ENCODE assay signal across 23 mouse cellular contexts in genomic region chr11:120676951-120677350, GRCm38 (mm10). TPM values are rescaled to one million over a fixed set of nuclear protein-coding genes. Genes with fewer than 3 reads are reported as not detected.
DNase-seq lines count a peak whose midpoint lies in the region; ATAC-seq and TF ChIP-seq lines count a peak whose summit lies in the region.
"Had no signal": no experiment of that assay in that cellular context is flagged by ENCODE, and none has a peak within 500 bp of the region (broad histone marks: within the 10 kb centered on the region; RNA-seq: fewer than 3 reads in every experiment).

No protein-coding gene starts in this region.

- H3K9me3 ChIP-seq in heart, embryonic 12.5 days (replicated peaks): no peaks in the 10 kb centered on the region
- no peaks in the 10 kb centered on the region for H3K9me3 ChIP-seq in liver, embryonic 12.5 days (replicated peaks)
- H3K9me3 ChIP-seq: embryonic facial prominence, embryonic 12.5 days; forebrain, embryonic 12.5 days; heart, embryonic 13.5 days had no signal

- H3K36me3 ChIP-seq in heart, embryonic 12.5 days: peaks cover 46% of the 10 kb centered on the region
- peaks cover 8% of the 10 kb centered on the region; the same call in 1 of the 2 replicates for H3K36me3 ChIP-seq in liver, adult 2 months (ENCODE audit: control insufficient read depth, insufficient read depth, low read length)
- H3K36me3 ChIP-seq in liver, embryonic 12.5 days: peaks cover 46% of the 10 kb centered on the region

- WGBS in heart, embryonic 12.5 days: 80% methylated on average over 4 of the region's 4 CpGs
- WGBS in liver, adult 2 months: 40% methylated on average over 4 of the region's 4 CpGs
- 77% methylated on average over 4 of the region's 4 CpGs for WGBS in liver, embryonic 12.5 days (ENCODE audit: insufficient replicate concordance)

- H3K27me3 ChIP-seq in heart, embryonic 12.5 days (replicated peaks): no peaks in the 10 kb centered on the region
- H3K27me3 ChIP-seq in liver, adult 2 months (ENCODE audit: control insufficient read depth, insufficient read depth, low read length): no peaks in the 10 kb centered on the region
- H3K27me3 ChIP-seq in liver, embryonic 12.5 days (replicated peaks): no peaks in the 10 kb centered on the region
- H3K27me3 ChIP-seq: CH12.LX; embryonic facial prominence, embryonic 12.5 days; forebrain, embryonic 12.5 days; heart, embryonic 13.5 days; Patski had no signal

- H3K4me1 ChIP-seq in heart, embryonic 12.5 days (replicated peaks): peaks cover 16% of the 10 kb centered on the region
- H3K4me1 ChIP-seq in liver, adult 2 months (ENCODE audit: control insufficient read depth, insufficient read depth, low read length): peaks cover 52% of the 10 kb centered on the region
- H3K4me1 ChIP-seq in liver, embryonic 12.5 days: peaks cover 41% of the 10 kb centered on the region

- H3K4me3 ChIP-seq in heart, embryonic 12.5 days: no peak overlapping the region
- H3K4me3 ChIP-seq in liver, adult 2 months (ENCODE audit: insufficient read depth, low read depth, low read length): no peak overlapping the region
- no peak overlapping the region for H3K4me3 ChIP-seq in liver, embryonic 12.5 days
- H3K4me3 ChIP-seq: embryonic facial prominence, embryonic 12.5 days; forebrain, embryonic 12.5 days; gastrocnemius, adult 2 months; heart, embryonic 13.5 days had no signal

- no peak for ATAC-seq in heart, embryonic 12.5 days (ENCODE audit: insufficient number of reproducible peaks, low FRiP score)
- ATAC-seq in liver, embryonic 12.5 days: no peak
- ATAC-seq in frontal cortex, adult (ENCODE audit: low TSS enrichment): no peak
- ATAC-seq: activated CD4-positive, CD25-positive, alpha-beta regulatory T cell, adult 4 months; forebrain, postnatal 0 days; intestine, embryonic 16.5 days; Patski had no signal

- no peak overlapping the region for H3K27ac ChIP-seq in heart, embryonic 12.5 days (ENCODE audit: poor library complexity, severe bottlenecking)
- H3K27ac ChIP-seq in liver, adult 2 months (replicated peaks; ENCODE audit: insufficient read depth, low read depth, low read length): peak overlapping the region; percentile 73
- no peak overlapping the region for H3K27ac ChIP-seq in liver, embryonic 12.5 days
- H3K27ac ChIP-seq: embryonic facial prominence, embryonic 12.5 days; forebrain, embryonic 12.5 days; gastrocnemius, adult 2 months; heart, embryonic 13.5 days; hindbrain, embryonic 14.5 days had no signal

- no peak for TF ChIP-seq POLR2A in liver, adult 2 months (IDR thresholded peaks at IDR 0.05; ENCODE audit: extremely low read depth, insufficient read depth, low read length)

- TF ChIP-seq CTCF in liver, adult 2 months (IDR thresholded peaks at IDR 0.05; ENCODE audit: low read depth, low read length): no peak

- no peak overlapping the region for H3K4me2 ChIP-seq in heart, embryonic 12.5 days
- H3K4me2 ChIP-seq in liver, embryonic 12.5 days: no peak overlapping the region
- H3K4me2 ChIP-seq: embryonic facial prominence, embryonic 12.5 days; forebrain, embryonic 12.5 days; heart, embryonic 13.5 days; hindbrain, embryonic 14.5 days had no signal

- H3K79me2 ChIP-seq in liver, adult 2 months (ENCODE audit: control insufficient read depth, insufficient read depth, low read length): peaks cover 17% of the 10 kb centered on the region; the same call in 1 of the 2 replicates

- 0 out of 2 replicates have a peak overlapping the region, but pooled peaks have one; percentile 33 for H3K9ac ChIP-seq in heart, embryonic 12.5 days
- peak overlapping the region; percentile 38; the same call in 1 of the 2 replicates for H3K9ac ChIP-seq in liver, adult 2 months (ENCODE audit: low read depth, low read length)
- no peak overlapping the region for H3K9ac ChIP-seq in liver, embryonic 12.5 days
- H3K9ac ChIP-seq: embryonic facial prominence, embryonic 12.5 days; forebrain, embryonic 12.5 days; forebrain, postnatal 0 days; hindbrain, embryonic 14.5 days had no signal

- peak; percentile 66 for DNase-seq in adrenal gland, adult 2 months
- no peak for DNase-seq in adrenal gland, postnatal 10 days
- no peak for DNase-seq in heart, postnatal 4 days
- peak; percentile 93 for DNase-seq in liver, adult 2 months (ENCODE audit: extremely low read depth, low read depth, low spot score)
- DNase-seq: cerebellum, adult 11-12 months; cerebellum, adult 9-10 months; cerebellum, postnatal 25 days; forebrain, postnatal 0 days; gastrocnemius, adult 2 months; gastrocnemius, postnatal 25 days; heart, postnatal 36 days had no signal

RNA-seq across cellular contexts. Expression of gene Aspscr1, which starts 4.2 kb away (rescaled TPM):
- 10 to 100 TPM; 74.9 to 84.1 TPM for total RNA-seq in adrenal gland, adult 2 months (2021)
- 124 and 125 TPM in 2 replicates for polyA plus RNA-seq in adrenal gland, adult 2 months (2012; rRNA removed)
- total RNA-seq in adrenal gland, postnatal 10 days (2021): 10 to 100 TPM; 67.9 to 81.5 TPM
- polyA plus RNA-seq in heart, embryonic 12.5 days (2016; fragmentation: Nextera tagmentation; extraction: Ambion mirVana): 103 and 114 TPM in 2 replicates
- 10 to 100 TPM; 62.7 to 64.0 TPM for total RNA-seq in heart, postnatal 4 days (2021)
- total RNA-seq in liver, adult 2 months (2014; rRNA removed): 49.3 and 56.6 TPM in 2 replicates
- polyA plus RNA-seq in liver, adult 2 months (2012; rRNA removed): 131 and 142 TPM in 2 replicates
- polyA plus RNA-seq in liver, embryonic 12.5 days (2016; fragmentation: Nextera tagmentation; extraction: Ambion mirVana): 65.1 and 65.2 TPM in 2 replicates

RNA-seq across cellular contexts. Expression of gene Notum, which starts 16.0 kb away (rescaled TPM):
- 1 to 10 TPM; 2.8 to 8.1 TPM for total RNA-seq in adrenal gland, adult 2 months (2021)
- 7.4 and 9.3 TPM in 2 replicates for polyA plus RNA-seq in adrenal gland, adult 2 months (2012; rRNA removed)
- total RNA-seq in adrenal gland, postnatal 10 days (2021): 10 to 100 TPM; 12.4 to 13.3 TPM
- 4.7 and 5.2 TPM in 2 replicates for polyA plus RNA-seq in heart, embryonic 12.5 days (2016; fragmentation: Nextera tagmentation; extraction: Ambion mirVana)
- total RNA-seq in heart, postnatal 4 days (2021): under 1 TPM; 0.16 to 0.26 TPM
- 29.8 and 34.9 TPM in 2 replicates for total RNA-seq in liver, adult 2 months (2014; rRNA removed)
- 56.0 and 61.6 TPM in 2 replicates for polyA plus RNA-seq in liver, adult 2 months (2012; rRNA removed)
- 0.31 and 0.38 TPM in 2 replicates for polyA plus RNA-seq in liver, embryonic 12.5 days (2016; fragmentation: Nextera tagmentation; extraction: Ambion mirVana)
- total RNA-seq: CH12.LX; gastrocnemius, adult 2 months; granulocyte monocyte progenitor cell, adult 5-6 weeks; heart, postnatal 36 days had no signal
- polyA plus RNA-seq: activated CD4-positive, CD25-positive, alpha-beta regulatory T cell, adult 4 months had no signal

RNA-seq across cellular contexts. Expression of gene Myadml2, which starts 29.0 kb away (rescaled TPM):
- total RNA-seq in adrenal gland, adult 2 months (2021): 1 to 10 TPM in 1 of 2 experiments, not detected in 1; 1.0 TPM
- 0.11 and 0.59 TPM in 2 replicates for polyA plus RNA-seq in adrenal gland, adult 2 months (2012; rRNA removed)
- total RNA-seq in adrenal gland, postnatal 10 days (2021): 1 to 10 TPM; 3.2 to 7.6 TPM
- polyA plus RNA-seq in heart, embryonic 12.5 days (2016; fragmentation: Nextera tagmentation; extraction: Ambion mirVana): 9.8 and 10.9 TPM in 2 replicates
- 10 to 100 TPM; 26.3 to 28.1 TPM for total RNA-seq in heart, postnatal 4 days (2021)
- not detected in 2 replicates for total RNA-seq in liver, adult 2 months (2014; rRNA removed)
- not detected in 2 replicates for polyA plus RNA-seq in liver, adult 2 months (2012; rRNA removed)
- polyA plus RNA-seq in liver, embryonic 12.5 days (2016; fragmentation: Nextera tagmentation; extraction: Ambion mirVana): 0.23 and 0.47 TPM in 2 replicates
- polyA plus RNA-seq: activated CD4-positive, CD25-positive, alpha-beta regulatory T cell, adult 4 months; embryonic facial prominence, embryonic 12.5 days; forebrain, embryonic 12.5 days; intestine, embryonic 16.5 days; Patski had no signal

RNA-seq across cellular contexts. Expression of gene Pycr1, which starts 33.4 kb away (rescaled TPM):
- total RNA-seq in adrenal gland, adult 2 months (2021): 1 to 10 TPM; 1.0 to 1.9 TPM
- 3.5 and 3.6 TPM in 2 replicates for polyA plus RNA-seq in adrenal gland, adult 2 months (2012; rRNA removed)
- total RNA-seq in adrenal gland, postnatal 10 days (2021): 1 to 10 TPM; 5.1 to 5.2 TPM
- 23.1 and 23.9 TPM in 2 replicates for polyA plus RNA-seq in heart, embryonic 12.5 days (2016; fragmentation: Nextera tagmentation; extraction: Ambion mirVana)
- 1 to 10 TPM; 7.9 to 8.0 TPM for total RNA-seq in heart, postnatal 4 days (2021)
- total RNA-seq in liver, adult 2 months (2014; rRNA removed): 0.47 and 2.6 TPM in 2 replicates
- polyA plus RNA-seq in liver, adult 2 months (2012; rRNA removed): 0.25 and 0.61 TPM in 2 replicates
- 11.0 and 11.3 TPM in 2 replicates for polyA plus RNA-seq in liver, embryonic 12.5 days (2016; fragmentation: Nextera tagmentation; extraction: Ambion mirVana)

RNA-seq across cellular contexts. Expression of gene Cenpx, which starts 36.6 kb away (rescaled TPM):
- total RNA-seq in adrenal gland, adult 2 months (2021): 10 to 100 TPM; 54.0 to 63.5 TPM
- polyA plus RNA-seq in adrenal gland, adult 2 months (2012; rRNA removed): 86.0 and 90.2 TPM in 2 replicates
- 10 to 100 TPM; 47.6 to 51.3 TPM for total RNA-seq in adrenal gland, postnatal 10 days (2021)
- polyA plus RNA-seq in heart, embryonic 12.5 days (2016; fragmentation: Nextera tagmentation; extraction: Ambion mirVana): 117 and 119 TPM in 2 replicates
- 10 to 100 TPM; 39.5 to 41.8 TPM for total RNA-seq in heart, postnatal 4 days (2021)
- 20.3 and 20.5 TPM in 2 replicates for total RNA-seq in liver, adult 2 months (2014; rRNA removed)
- polyA plus RNA-seq in liver, adult 2 months (2012; rRNA removed): 63.4 and 74.6 TPM in 2 replicates
- polyA plus RNA-seq in liver, embryonic 12.5 days (2016; fragmentation: Nextera tagmentation; extraction: Ambion mirVana): 130 and 137 TPM in 2 replicates

Comparison
In these comparisons a context has a peak if more than half of its experiments do, and no peak if none do; other contexts are left out.
1. DNase-seq: peak in adrenal gland, adult 2 months (single experiment) and liver, adult 2 months (single experiment); none in adrenal gland, postnatal 10 days (single experiment) and heart, postnatal 4 days (single experiment).